Mouse (Mus musculus) hindbrain, embryonic 13.5 days (tissue): ENCODE data around the gene Tmem158. TPM values are rescaled to one million over a fixed set of nuclear protein-coding genes. Genes with fewer than 3 reads are reported as not detected.

Source experiments
- ATAC-seq: fragments of 200-750 bp; cut with Nextera tagmentation; 2 replicates; pipeline ENCODE4 v1.8.0; 2017; ENCODE audit warnings: moderate TSS enrichment; ENCODE audit not compliant: low FRiP score
- H3K27ac ChIP-seq: fragments of 300-500 bp; sonication (generic); 2 replicates; pipeline ENCODE4 v1.5.1; 2015; ENCODE audit warnings: inconsistent platforms, mild to moderate bottlenecking, moderate library complexity
- H3K27me3 ChIP-seq: fragments of 300-500 bp; sonication (generic); 2 replicates; pipeline ENCODE4 v1.6.1; 2015; ENCODE audit warnings: mild to moderate bottlenecking, inconsistent platforms
- H3K36me3 ChIP-seq: fragments of 300-500 bp; sonication (generic); 2 replicates; pipeline ENCODE4 v1.6.1; 2015; ENCODE audit warnings: mild to moderate bottlenecking, inconsistent platforms
- H3K4me1 ChIP-seq: fragments of 300-500 bp; sonication (generic); replicated peaks from 2 replicates; pipeline ENCODE4 v1.6.1; 2015; ENCODE audit warnings: inconsistent platforms
- H3K4me2 ChIP-seq: fragments of 300-500 bp; sonication (generic); 2 replicates; pipeline ENCODE4 v1.6.1; 2015; ENCODE audit warnings: inconsistent platforms, mild to moderate bottlenecking, moderate library complexity
- H3K4me3 ChIP-seq: fragments of 300-500 bp; sonication (generic); 2 replicates; pipeline ENCODE4 v1.5.1; 2015; ENCODE audit warnings: mild to moderate bottlenecking, inconsistent platforms
- H3K9ac ChIP-seq: fragments of 300-500 bp; sonication (generic); 2 replicates; pipeline ENCODE4 v1.6.1; 2015; ENCODE audit warnings: mild to moderate bottlenecking, inconsistent platforms
- H3K9me3 ChIP-seq: fragments of 300-500 bp; sonication (generic); 2 replicates; pipeline ENCODE4 v1.6.1; 2016; ENCODE audit warnings: inconsistent platforms
- WGBS: fragments of 180-500 bp; shearing (Covaris S2); methylation state at CpG from one replicate; pipeline ENCODE4 v1.1.7; 2015; 5-methylcytosine and 5-hydroxymethylcytosine counted together
- polyA plus RNA-seq: library from polyadenylated mRNA; unstranded; fragments of >200 nt; fragmentation: Nextera tagmentation; extraction: Ambion mirVana; gene quantifications from 2 replicates; pipeline ENCODE4 v1.2.1, GENCODE M21; 2015

Tmem158 gene
- polyA plus RNA-seq, 1 experiment from 2014 or later: 24.5 TPM

GRCm38 (mm10) chr9:123240751-123241150, 19.8 kb downstream of the Tmem158 start:
- no peak for ATAC-seq
- WGBS: 92% methylated on average over 2 of the region's 2 CpGs

GRCm38 (mm10) chr9:123240271-123240670, 20.3 kb downstream of the Tmem158 start:
- no peak overlapping the region for H3K4me3 ChIP-seq
- WGBS: 98% methylated on average over 5 of the region's 5 CpGs
- H3K27ac ChIP-seq: no peak overlapping the region
- no peaks in the 10 kb centered on the region for H3K9me3 ChIP-seq
- peaks cover 13% of the 10 kb centered on the region for H3K4me1 ChIP-seq
- ATAC-seq: no peak
- 0 out of 2 replicates have a peak, but pooled peaks cover 3% of the 10 kb centered on the region for H3K27me3 ChIP-seq
- H3K9ac ChIP-seq: no peak overlapping the region
- H3K4me2 ChIP-seq: no peak overlapping the region
- no peaks in the 10 kb centered on the region for H3K36me3 ChIP-seq

More at GRCm38 (mm10) chr9:123240751-123241150, 19.8 kb downstream of the Tmem158 start:
- Histone ChIP-seq H3K27ac (no peak overlapping the region), H3K4me3 (no peak overlapping the region), H3K36me3 (no peaks in the 10 kb centered on the region), H3K4me1 (peaks cover 13% of the 10 kb centered on the region), H3K4me2 (no peak overlapping the region), H3K9me3 (no peaks in the 10 kb centered on the region), H3K9ac (no peak overlapping the region), H3K27me3 (0 out of 2 replicates have a peak, but pooled peaks cover 1% of the 10 kb centered on the region)

- WGBS: 85% methylated on average over 2 of the region's 2 CpGs
- no peak for ATAC-seq
Observed at GRCm38 (mm10) chr9:123239651-123240050, 20.9 kb downstream of the Tmem158 start.

GRCm38 (mm10) chr9:123238256-123239045, 22.1 kb downstream of the Tmem158 start:
- Histone ChIP-seq H3K4me2 (no peak overlapping the region), H3K4me3 (no peak overlapping the region), H3K4me1 (peaks cover 13% of the 10 kb centered on the region), H3K27ac (peak overlapping the region; percentile 55), H3K27me3 (0 out of 2 replicates have a peak, but pooled peaks cover 3% of the 10 kb centered on the region), H3K9ac (no peak overlapping the region), H3K36me3 (no peaks in the 10 kb centered on the region), H3K9me3 (no peaks in the 10 kb centered on the region)
- no peak for ATAC-seq
- 48% methylated on average over 4 of the region's 4 CpGs for WGBS

More at GRCm38 (mm10) chr9:123239651-123240050, 20.9 kb downstream of the Tmem158 start:
- Histone ChIP-seq H3K4me2 (no peak overlapping the region), H3K36me3 (no peaks in the 10 kb centered on the region), H3K9me3 (no peaks in the 10 kb centered on the region), H3K27ac (no peak overlapping the region), H3K27me3 (0 out of 2 replicates have a peak, but pooled peaks cover 3% of the 10 kb centered on the region), H3K4me1 (peaks cover 13% of the 10 kb centered on the region), H3K4me3 (no peak overlapping the region), H3K9ac (no peak overlapping the region)

GRCm38 (mm10) chr9:123237739-123238138, 22.8 kb downstream of the Tmem158 start:
- Histone ChIP-seq H3K4me1 (peaks cover 13% of the 10 kb centered on the region), H3K4me3 (no peak overlapping the region), H3K27ac (0 out of 2 replicates have a peak overlapping the region, but pooled peaks have one; percentile 44), H3K36me3 (no peaks in the 10 kb centered on the region), H3K9me3 (no peaks in the 10 kb centered on the region), H3K4me2 (no peak overlapping the region), H3K27me3 (0 out of 2 replicates have a peak, but pooled peaks cover 3% of the 10 kb centered on the region), H3K9ac (no peak overlapping the region)
- 37% methylated on average over 2 of the region's 2 CpGs for WGBS
- ATAC-seq: no peak

GRCm38 (mm10) chr9:123235621-123236020, 24.9 kb downstream of the Tmem158 start:
- H3K27me3 ChIP-seq: 0 out of 2 replicates have a peak, but pooled peaks cover 3% of the 10 kb centered on the region
- H3K4me1 ChIP-seq: peaks cover 13% of the 10 kb centered on the region
- ATAC-seq: no peak
- no peak overlapping the region for H3K9ac ChIP-seq
- WGBS: 60% methylated on average over 3 of the region's 3 CpGs
- no peak overlapping the region for H3K4me2 ChIP-seq
- no peak overlapping the region for H3K4me3 ChIP-seq
- no peaks in the 10 kb centered on the region for H3K36me3 ChIP-seq
- H3K9me3 ChIP-seq: no peaks in the 10 kb centered on the region
- H3K27ac ChIP-seq: no peak overlapping the region

GRCm38 (mm10) chr9:123229826-123230225, 30.7 kb downstream of the Tmem158 start:
- H3K4me3 ChIP-seq: no peak overlapping the region
- WGBS: 70% methylated on average over 4 of the region's 4 CpGs
- H3K36me3 ChIP-seq: no peaks in the 10 kb centered on the region
- no peaks in the 10 kb centered on the region for H3K4me1 ChIP-seq
- no peak for ATAC-seq
- H3K27ac ChIP-seq: no peak overlapping the region
- no peak overlapping the region for H3K4me2 ChIP-seq
- no peak overlapping the region for H3K9ac ChIP-seq
- H3K27me3 ChIP-seq: no peaks in the 10 kb centered on the region
- no peaks in the 10 kb centered on the region for H3K9me3 ChIP-seq

- no peak overlapping the region for H3K4me2 ChIP-seq
- no peaks in the 10 kb centered on the region for H3K36me3 ChIP-seq
- no peaks in the 10 kb centered on the region for H3K9me3 ChIP-seq
- no peak overlapping the region for H3K4me3 ChIP-seq
- H3K27me3 ChIP-seq: no peaks in the 10 kb centered on the region
- H3K9ac ChIP-seq: no peak overlapping the region
- no peak overlapping the region for H3K27ac ChIP-seq
- no peak for ATAC-seq
- no peaks in the 10 kb centered on the region for H3K4me1 ChIP-seq
Observed at GRCm38 (mm10) chr9:123228671-123229070, 31.9 kb downstream of the Tmem158 start.

GRCm38 (mm10) chr9:123227106-123227750, 33.3 kb downstream of the Tmem158 start:
- H3K36me3 ChIP-seq: no peaks in the 10 kb centered on the region
- 69% methylated on average over 3 of the region's 3 CpGs for WGBS
- H3K4me2 ChIP-seq: no peak overlapping the region
- H3K4me1 ChIP-seq: no peaks in the 10 kb centered on the region
- H3K9ac ChIP-seq: no peak overlapping the region
- H3K9me3 ChIP-seq: no peaks in the 10 kb centered on the region
- no peak overlapping the region for H3K27ac ChIP-seq
- H3K27me3 ChIP-seq: no peaks in the 10 kb centered on the region
- H3K4me3 ChIP-seq: no peak overlapping the region
- ATAC-seq: no peak

GRCm38 (mm10) chr9:123224863-123225431, 35.6 kb downstream of the Tmem158 start:
- Histone ChIP-seq H3K4me2 (no peak overlapping the region), H3K27me3 (no peaks in the 10 kb centered on the region), H3K4me3 (no peak overlapping the region), H3K9me3 (no peaks in the 10 kb centered on the region), H3K9ac (no peak overlapping the region), H3K27ac (no peak overlapping the region), H3K36me3 (no peaks in the 10 kb centered on the region), H3K4me1 (no peaks in the 10 kb centered on the region)
- WGBS: 92% methylated on average over 2 of the region's 2 CpGs
- no peak for ATAC-seq

GRCm38 (mm10) chr9:123219826-123220225, 40.7 kb downstream of the Tmem158 start:
- no peak for ATAC-seq
- WGBS: 77% methylated on average over 5 of the region's 5 CpGs

More at GRCm38 (mm10) chr9:123219826-123220225, 40.7 kb downstream of the Tmem158 start:
- Histone ChIP-seq H3K4me2 (no peak overlapping the region), H3K27me3 (peaks cover 22% of the 10 kb centered on the region), H3K27ac (no peak overlapping the region), H3K4me1 (peaks cover 8% of the 10 kb centered on the region), H3K4me3 (no peak overlapping the region), H3K36me3 (no peaks in the 10 kb centered on the region), H3K9me3 (no peaks in the 10 kb centered on the region), H3K9ac (no peak overlapping the region)
